Mouse (Mus musculus): ENCODE measurements around the gene 1700067P10Rik.

1700067P10Rik gene

GRCm38 (mm10) chr17:48089019-48089418 lies at the start of gene 1700067P10Rik:
Gene 1700067P10Rik (plus strand): TSS chr17:48089319.
- no peak for DNase-seq

GRCm38 (mm10) chr17:48041351-48042287 lies 47.5 kb upstream of the 1700067P10Rik start:
- peak; percentile 71 for DNase-seq

GRCm38 (mm10) chr17:48043154-48043880 lies 45.8 kb upstream of the 1700067P10Rik start:
- no peak for DNase-seq

- peak; percentile 91 for DNase-seq
Measured at GRCm38 (mm10) chr17:48045631-48046030, 43.5 kb upstream of the 1700067P10Rik start.

GRCm38 (mm10) chr17:48051638-48052337 lies 37.3 kb upstream of the 1700067P10Rik start:
- no peak for DNase-seq

- no peak for DNase-seq
Measured at GRCm38 (mm10) chr17:48052338-48053067, 36.6 kb upstream of the 1700067P10Rik start.

- DNase-seq = no peak
Measured at GRCm38 (mm10) chr17:48053646-48054045, 35.5 kb upstream of the 1700067P10Rik start.

GRCm38 (mm10) chr17:48055076-48055816 lies 33.9 kb upstream of the 1700067P10Rik start:
- no peak for DNase-seq

- no peak for DNase-seq
Measured at GRCm38 (mm10) chr17:48057382-48057781, 31.7 kb upstream of the 1700067P10Rik start.

GRCm38 (mm10) chr17:48064196-48064843 lies 24.8 kb upstream of the 1700067P10Rik start:
- no peak for DNase-seq

- no peak for DNase-seq
Measured at GRCm38 (mm10) chr17:48065081-48065501, 24.0 kb upstream of the 1700067P10Rik start.

GRCm38 (mm10) chr17:48067083-48067614 lies 22.0 kb upstream of the 1700067P10Rik start:
- no peak for DNase-seq

- DNase-seq = no peak
Measured at GRCm38 (mm10) chr17:48067729-48068128, 21.4 kb upstream of the 1700067P10Rik start.

- no peak for DNase-seq
Measured at GRCm38 (mm10) chr17:48080626-48081025, 8.5 kb upstream of the 1700067P10Rik start.

GRCm38 (mm10) chr17:48089446-48089845 lies 327 bp downstream of the 1700067P10Rik start:
- no peak for DNase-seq

GRCm38 (mm10) chr17:48090305-48090704 lies 1.2 kb downstream of the 1700067P10Rik start:
- no peak for DNase-seq

GRCm38 (mm10) chr17:48093286-48093817 lies 4.2 kb downstream of the 1700067P10Rik start:
- DNase-seq = peak; percentile 26

- no peak for DNase-seq
Measured at GRCm38 (mm10) chr17:48094820-48095680, 5.9 kb downstream of the 1700067P10Rik start.

- no peak for DNase-seq
Measured at GRCm38 (mm10) chr17:48095718-48096121, 6.6 kb downstream of the 1700067P10Rik start.
